Comparison of ENCODE assay signal across 11 mouse cellular contexts in genomic region chr14:46480396-46480795, GRCm38 (mm10).
"Had no signal": no experiment of that assay in that cellular context is flagged by ENCODE, and none has a peak within 500 bp of the region (broad histone marks: within the 10 kb centered on the region; RNA-seq: fewer than 3 reads in every experiment).

No protein-coding gene starts in this region.

- DNase-seq: lung, adult 18-20 months; lung, embryonic 14.5 days; lung, postnatal 14 days; lung, postnatal 4 days; midbrain, embryonic 14.5 days; retina, postnatal 1 day; right cerebral cortex, adult 18-20 months; right cerebral cortex, postnatal 25 days; right cerebral cortex, postnatal 4 days; thymus, postnatal 14 days; thymus, postnatal 36 days had no signal
